Comparison of ENCODE assay signal across 18 mouse cellular contexts in the genomic region with DNA sequence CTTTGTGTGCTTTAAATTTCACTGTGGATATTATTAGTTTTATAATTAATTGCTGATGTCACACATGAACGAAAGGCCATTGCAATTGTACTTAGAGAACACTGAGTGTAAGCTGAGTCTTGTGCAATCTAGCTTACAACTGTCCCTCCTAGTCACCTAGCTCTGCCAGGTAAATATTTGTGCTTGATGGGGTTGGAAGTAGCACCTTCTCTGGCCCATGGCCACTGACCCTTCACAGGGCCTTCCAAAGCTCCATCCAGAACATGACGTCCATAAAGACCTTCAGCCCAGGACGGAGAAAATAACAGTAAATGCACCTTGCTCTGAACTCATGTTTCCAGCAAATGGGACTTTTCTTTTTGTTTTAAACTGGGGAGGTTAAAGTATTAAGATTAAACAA.
"Had no signal": no experiment of that assay in that cellular context is flagged by ENCODE, and none has a peak within 500 bp of the region (broad histone marks: within the 10 kb centered on the region; RNA-seq: fewer than 3 reads in every experiment).

No protein-coding gene starts in this region.

- DNase-seq: kidney, adult 11 months; kidney, postnatal 25 days; layer of hippocampus, adult 9-11 months; layer of hippocampus, postnatal 36 days; right cerebral cortex, adult 18-20 months; right cerebral cortex, postnatal 4 days; spleen, adult 18-20 months; thymus, adult 18-20 months; thymus, postnatal 14 days had no signal

- H3K9me3 ChIP-seq: hindbrain, embryonic 13.5 days; kidney, embryonic 15.5 days; limb, embryonic 12.5 days; neural tube, embryonic 15.5 days had no signal

- H3K36me3 ChIP-seq: kidney, embryonic 15.5 days; limb, embryonic 12.5 days had no signal

- H3K4me1 ChIP-seq: kidney, embryonic 15.5 days; limb, embryonic 12.5 days; megakaryocyte, embryonic 14.5 days had no signal

- H3K27me3 ChIP-seq: hindbrain, embryonic 13.5 days; kidney, embryonic 15.5 days; limb, embryonic 12.5 days; megakaryocyte, embryonic 14.5 days; neural tube, embryonic 15.5 days had no signal

- H3K4me2 ChIP-seq: hindbrain, embryonic 13.5 days; kidney, embryonic 15.5 days; limb, embryonic 12.5 days; midbrain, embryonic 11.5 days; neural tube, embryonic 15.5 days had no signal

- ATAC-seq: hindbrain, postnatal 0 days had no signal

- H3K9ac ChIP-seq: hindbrain, embryonic 13.5 days; kidney, embryonic 15.5 days; limb, embryonic 12.5 days; liver, embryonic 14.5 days; neural tube, embryonic 15.5 days had no signal

- H3K27ac ChIP-seq: hindbrain, embryonic 13.5 days; hindbrain, postnatal 0 days; kidney, embryonic 15.5 days; limb, embryonic 12.5 days; liver, embryonic 14.5 days; macrophage; neural tube, embryonic 15.5 days had no signal

- H3K4me3 ChIP-seq: hindbrain, embryonic 13.5 days; kidney, embryonic 15.5 days; limb, embryonic 12.5 days; megakaryocyte, embryonic 14.5 days; neural tube, embryonic 15.5 days had no signal
